Mouse (Mus musculus) MEL (cell line): ENCODE data around the gene Ppp2r5e. TPM values are rescaled to one million over a fixed set of nuclear protein-coding genes. Genes with fewer than 3 reads are reported as not detected.

Experiments used
- DNase-seq: peaks from one replicate; pipeline ENCODE4 v3.0.0; 2011; ENCODE audit warnings: low read depth, low spot score
- H3K27ac ChIP-seq: 2 replicates; pipeline ENCODE4 v1.5.1; 2012; ENCODE audit warnings: low read depth, mild to moderate bottlenecking, control low read depth, low read length, moderate library complexity; ENCODE audit not compliant: control insufficient read depth
- H3K27me3 ChIP-seq, 2 experiments: fragments of 150-350 bp in 1 of 2; sonication (generic) in 1 of 2; 2 replicates each; pipeline ENCODE4 v1.6.1; 2012; ENCODE audit warnings: low read length in 2 of 2, mild to moderate bottlenecking in 2 of 2, improper control_type of control experiment in 1 of 2, moderate library complexity in 1 of 2; ENCODE audit not compliant: insufficient read depth in 2 of 2, control insufficient read depth in 1 of 2
- H3K36me3 ChIP-seq, 2 experiments: 2 replicates each; pipeline ENCODE4 v1.6.1; 2012 to 2014; ENCODE audit warnings: low read length in 2 of 2, improper control_type of control experiment in 1 of 2, inconsistent platforms in 1 of 2, mild to moderate bottlenecking in 1 of 2; ENCODE audit not compliant: insufficient read depth in 2 of 2, control insufficient read depth in 1 of 2
- H3K4me1 ChIP-seq, 2 experiments: fragments of 150-350 bp in 1 of 2; sonication (generic) in 1 of 2; 2 replicates each; pipeline ENCODE4 v1.6.1; 2012; ENCODE audit warnings: low read length in 2 of 2, improper control_type of control experiment in 1 of 2, mild to moderate bottlenecking in 1 of 2; ENCODE audit not compliant: insufficient read depth in 2 of 2, control insufficient read depth in 1 of 2
- H3K4me3 ChIP-seq, 2 experiments: fragments of 150-350 bp in 1 of 2; sonication (generic) in 1 of 2; 2 replicates each; pipeline ENCODE4 v1.5.1; 2012; ENCODE audit warnings: low read depth in 2 of 2, low read length in 2 of 2, mild to moderate bottlenecking in 2 of 2, moderate library complexity in 2 of 2, control low read depth in 1 of 2, improper control_type of control experiment in 1 of 2; ENCODE audit not compliant: control insufficient read depth in 1 of 2, insufficient read depth in 1 of 2
- H3K79me2 ChIP-seq: 2 replicates; pipeline ENCODE4 v1.6.1; 2012; ENCODE audit warnings: mild to moderate bottlenecking, low read length, moderate library complexity; ENCODE audit not compliant: control insufficient read depth, poor library complexity, insufficient read depth
- H3K9ac ChIP-seq: 2 replicates; pipeline ENCODE4 v1.6.1; 2012; ENCODE audit warnings: low read depth, mild to moderate bottlenecking, control low read depth, low read length, moderate library complexity; ENCODE audit not compliant: control insufficient read depth, poor library complexity, severe bottlenecking
- H3K9me3 ChIP-seq: fragments of 150-350 bp; sonication (generic); replicated peaks from 2 replicates; pipeline ENCODE4 v1.6.1; 2012; ENCODE audit warnings: mild to moderate bottlenecking, low read length, improper control_type of control experiment, moderate library complexity; ENCODE audit not compliant: insufficient read depth
- CHD2 ChIP-seq: IDR thresholded peaks from 2 replicates; pipeline ENCODE4 v1.6.1; 2011; ENCODE audit warnings: low read length, improper control_type of control experiment
- CTCF ChIP-seq, 3 experiments: IDR thresholded peaks in 2 of 3; conservative IDR thresholded peaks in 1 of 3; 2 replicates each; pipeline ENCODE4 v1.5.1; 2011 to 2012; ENCODE audit warnings: low read length in 3 of 3, low read depth in 2 of 3, mild to moderate bottlenecking in 2 of 3, improper control_type of control experiment in 1 of 3, inconsistent platforms in 1 of 3, mixed read lengths in 1 of 3, moderate library complexity in 1 of 3; ENCODE audit not compliant: control insufficient read depth in 1 of 3, insufficient read depth in 1 of 3, poor library complexity in 1 of 3, severe bottlenecking in 1 of 3
- GATA1 ChIP-seq: IDR thresholded peaks from 2 replicates; pipeline ENCODE4 v1.6.1; 2011; ENCODE audit warnings: low read depth, low read length, improper control_type of control experiment
- MAX ChIP-seq: IDR thresholded peaks from 2 replicates; pipeline ENCODE4 v1.6.1; 2011; ENCODE audit warnings: low read length, improper control_type of control experiment
- MAZ ChIP-seq: IDR thresholded peaks from 2 replicates; pipeline ENCODE4 v1.6.1; 2012; ENCODE audit warnings: low read depth, mild to moderate bottlenecking, inconsistent platforms, low read length, improper control_type of control experiment
- MEF2A ChIP-seq: IDR thresholded peaks from 2 replicates; pipeline ENCODE4 v1.6.1; 2014; ENCODE audit warnings: low read depth, mild to moderate bottlenecking, inconsistent platforms, low read length, improper control_type of control experiment; ENCODE audit not compliant: poor library complexity, insufficient replicate concordance, severe bottlenecking; ENCODE audit errors: extremely low read depth
- NRF1 ChIP-seq: IDR thresholded peaks from 2 replicates; pipeline ENCODE4 v1.6.1; 2014; ENCODE audit warnings: low read depth, mild to moderate bottlenecking, inconsistent platforms, low read length, improper control_type of control experiment, moderate library complexity; ENCODE audit not compliant: poor library complexity, insufficient read depth, severe bottlenecking
- POLR2AphosphoS2 ChIP-seq: IDR thresholded peaks from 2 replicates; pipeline ENCODE4 v1.6.1; 2011; ENCODE audit warnings: low read length, improper control_type of control experiment
- RAD21 ChIP-seq: IDR thresholded peaks from 2 replicates; pipeline ENCODE4 v1.6.1; 2011; ENCODE audit warnings: mild to moderate bottlenecking, low read depth, low read length, improper control_type of control experiment
- TCF12 ChIP-seq: IDR thresholded peaks from 2 replicates; pipeline ENCODE4 v1.6.1; 2014; ENCODE audit warnings: low read depth, mild to moderate bottlenecking, inconsistent platforms, low read length, improper control_type of control experiment, moderate library complexity
- USF1 ChIP-seq: IDR thresholded peaks from 2 replicates; pipeline ENCODE4 v1.6.1; 2014; ENCODE audit warnings: low read depth, mild to moderate bottlenecking, inconsistent platforms, low read length, improper control_type of control experiment, moderate library complexity
- USF2 ChIP-seq, 2 experiments: IDR thresholded peaks; 2 replicates each; pipeline ENCODE4 v1.6.1; 2011 to 2012; ENCODE audit warnings: improper control_type of control experiment in 2 of 2, low read length in 2 of 2, borderline replicate concordance in 1 of 2, inconsistent platforms in 1 of 2, low read depth in 1 of 2, mild to moderate bottlenecking in 1 of 2; ENCODE audit not compliant: insufficient read depth in 1 of 2
- ZC3H11A ChIP-seq: IDR thresholded peaks from 2 replicates; pipeline ENCODE4 v1.6.1; 2012; ENCODE audit warnings: low read depth, mild to moderate bottlenecking, inconsistent platforms, low read length, improper control_type of control experiment
- ZKSCAN1 ChIP-seq: IDR thresholded peaks from 2 replicates; pipeline ENCODE4 v1.6.1; 2012; ENCODE audit warnings: low read depth, mild to moderate bottlenecking, inconsistent platforms, low read length, improper control_type of control experiment, moderate library complexity
- ZNF384 ChIP-seq: IDR thresholded peaks from 2 replicates; pipeline ENCODE4 v1.6.1; 2012; ENCODE audit warnings: low read depth, mild to moderate bottlenecking, inconsistent platforms, low read length, improper control_type of control experiment
- polyA plus RNA-seq, 2 experiments: library from polyadenylated mRNA; stranded (reverse) in 1 of 2; unstranded in 1 of 2; fragments of >175 nt in 1 of 2; fragments of >200 nt in 1 of 2; gene quantifications; 2 replicates each; pipeline versions ENCODE4 v1.2.1 to v1.2.4; 2012; ENCODE audit warnings: low replicate concordance in 2 of 2, low read depth in 1 of 2; ENCODE audit not compliant: insufficient read length in 2 of 2, insufficient read depth in 1 of 2, missing spikeins in 1 of 2
- total RNA-seq: library from RNA; depleted of rRNA; stranded (reverse); fragments of 300-350 nt; gene quantifications from 2 replicates; pipeline ENCODE4 v1.2.3, GENCODE M21; 2012; rRNA removed

The Ppp2r5e gene
- total and polyA plus RNA-seq, 3 experiments, result 9.0 to 200 (median 21.3) TPM

DNA sequence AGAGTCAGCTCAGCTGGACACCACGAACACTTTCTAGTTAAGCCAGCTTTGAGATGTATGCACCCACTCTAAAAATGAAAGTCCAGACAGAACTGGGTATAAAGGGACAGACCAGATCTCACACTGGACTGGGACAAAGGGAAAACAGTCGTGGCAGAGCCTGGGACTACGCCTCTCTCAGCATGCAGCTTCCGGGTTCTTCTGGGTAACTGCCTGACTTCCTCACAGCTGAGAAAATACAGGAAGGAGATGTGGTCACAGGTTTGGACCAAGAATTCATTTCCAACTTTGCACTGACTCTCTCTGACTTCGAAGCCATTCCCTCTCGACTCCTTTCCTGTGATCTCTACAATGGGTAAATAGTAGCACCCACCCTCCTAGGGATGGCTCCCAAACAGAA lies 181.1 kb downstream of the Ppp2r5e start:
- Histone ChIP-seq H3K4me1 (no peaks in the 10 kb centered on the region), H3K4me3 (no peak overlapping the region), H3K9me3 (no peaks in the 10 kb centered on the region), H3K79me2 (no peaks in the 10 kb centered on the region), H3K9ac (no peak overlapping the region), H3K27me3 (no peaks in the 10 kb centered on the region; a peak in 1 of 4 replicates), H3K27ac (no peak overlapping the region), H3K36me3 (no peaks in the 10 kb centered on the region)
- DNase-seq, result no peak
- TF ChIP-seq MAZ (no peak), MAX (no peak), GATA1 (no peak), CTCF (IDR thresholded peaks at IDR 0.05 in 2 of 3, conservative IDR thresholded peaks at IDR 0.05 in 1 of 3; ENCODE audit: control insufficient read depth in 1 of 3, insufficient read depth in 1 of 3, low read depth in 2 of 3, low read length in 3 of 3, poor library complexity in 1 of 3, severe bottlenecking in 1 of 3) (no peak), MEF2A (no peak), CHD2 (no peak), ZNF384 (no peak), ZC3H11A (no peak)

DNA sequence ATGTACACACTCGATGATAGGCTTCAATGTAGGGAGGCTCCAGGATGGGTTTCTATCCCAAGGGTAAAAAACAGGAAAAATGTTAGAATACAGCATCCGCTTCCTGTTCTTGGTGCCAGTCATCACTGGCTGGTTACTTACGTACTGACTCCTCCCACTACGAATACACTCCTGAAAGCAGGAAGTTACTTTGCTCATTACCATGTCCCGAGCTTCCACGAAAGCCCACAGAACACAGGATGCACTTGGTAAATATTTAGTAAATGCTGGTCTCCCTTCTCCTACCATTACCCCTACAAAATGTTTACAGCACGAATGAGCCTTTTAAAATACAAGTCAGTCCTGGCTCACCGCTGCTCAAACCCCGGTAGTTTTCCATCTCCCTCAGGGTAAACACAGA lies 183.1 kb downstream of the Ppp2r5e start:
- DNase-seq, result no peak
- no peaks in the 10 kb centered on the region for H3K4me1 ChIP-seq
- H3K36me3 ChIP-seq, result no peaks in the 10 kb centered on the region
- H3K27ac ChIP-seq, result no peak overlapping the region
- no peaks in the 10 kb centered on the region for H3K79me2 ChIP-seq
- H3K9me3 ChIP-seq, result no peaks in the 10 kb centered on the region
- peaks cover 3% of the 10 kb centered on the region in 2 experiments; a peak in 3 of 4 replicates for H3K27me3 ChIP-seq
- no peak for TF ChIP-seq MAZ
- no peak for TF ChIP-seq POLR2AphosphoS2
- no peak for TF ChIP-seq TCF12
- TF ChIP-seq NRF1, result no peak
- no peak for TF ChIP-seq USF2 (IDR thresholded peaks at IDR 0.05; ENCODE audit: borderline replicate concordance in 1 of 2, insufficient read depth in 1 of 2, low read depth in 1 of 2, low read length in 2 of 2)
- no peak for TF ChIP-seq ZNF384
- TF ChIP-seq RAD21, result no peak
- TF ChIP-seq ZKSCAN1, result no peak
- no peak for TF ChIP-seq USF1
- H3K9ac ChIP-seq, result no peak overlapping the region
- H3K4me3 ChIP-seq, result no peak overlapping the region

Other genes starting within 250 kb of the Ppp2r5e start
- not detected in 2 replicates for gene Gphb5, start 179.5 kb downstream of the Ppp2r5e start, total RNA-seq
- gene Gphb5, start 179.5 kb downstream of the Ppp2r5e start, polyA plus RNA-seq, result not detected
- gene Wdr89, start 73.3 kb upstream of the Ppp2r5e start, total RNA-seq, result 18.5 and 31.2 TPM in 2 replicates
- 10 to 100 TPM; 10.2 to 57.8 TPM for gene Wdr89, start 73.3 kb upstream of the Ppp2r5e start, polyA plus RNA-seq
- gene Sgpp1, start 139.5 kb upstream of the Ppp2r5e start, total RNA-seq, result 22.7 and 25.7 TPM in 2 replicates
- gene Sgpp1, start 139.5 kb upstream of the Ppp2r5e start, polyA plus RNA-seq, result 10 to 100 TPM in 1 of 2 experiments, not detected in 1; 28.8 TPM
- 0.10 and 0.15 TPM in 2 replicates for gene Syne2, start 221.9 kb upstream of the Ppp2r5e start, total RNA-seq
- under 1 TPM in 1 of 2 experiments, not detected in 1; 0.06 TPM for gene Syne2, start 221.9 kb upstream of the Ppp2r5e start, polyA plus RNA-seq